Mouse (Mus musculus): Measurements from ENCODE around the gene Rbfox3.

GRCm38 (mm10) chr11:118528761-118529160 is 382.6 kb downstream of the Rbfox3 start:
- TF ChIP-seq POLR2A (IDR thresholded peaks at IDR 0.05; ENCODE audit: insufficient read length, low read depth) (no peak), TCF12 (IDR thresholded peaks at IDR 0.05; ENCODE audit: insufficient read depth, poor library complexity, severe bottlenecking) (no peak), MAX (IDR thresholded peaks at IDR 0.05; ENCODE audit: low read depth) (no peak), POLR2AphosphoS2 (IDR thresholded peaks at IDR 0.05; ENCODE audit: insufficient read length, low read depth) (no peak), REST (IDR thresholded peaks at IDR 0.05; ENCODE audit: insufficient read depth, insufficient read length) (no peak), E2F4 (IDR thresholded peaks at IDR 0.05; ENCODE audit: insufficient read depth) (no peak), MYOD1 (IDR thresholded peaks at IDR 0.05; ENCODE audit: control insufficient read depth in 1 of 3, insufficient read length in 2 of 3, low read depth in 2 of 3) (no peak), USF1 (IDR thresholded peaks at IDR 0.05; ENCODE audit: low read depth) (no peak)

Data from myocyte (in vitro differentiated cells).